Mouse (Mus musculus) frontal cortex, postnatal 14 days (tissue): ENCODE data around the gene Pofut2.
"Not testable (repeated sequence)": the region's sequence is repeated elsewhere in the genome, so short reads cannot be mapped to it uniquely, and the experiment has no call there.

Experiments
- DNase-seq, 2 experiments: peaks; one replicate each; pipeline ENCODE4 v3.0.0; 2022; ENCODE audit warnings: low spot score in 2 of 2

Pofut2 gene

GRCm38 (mm10) chr10:77266281-77266680, 7.3 kb downstream of the Pofut2 start:
- no peak for DNase-seq

DNA sequence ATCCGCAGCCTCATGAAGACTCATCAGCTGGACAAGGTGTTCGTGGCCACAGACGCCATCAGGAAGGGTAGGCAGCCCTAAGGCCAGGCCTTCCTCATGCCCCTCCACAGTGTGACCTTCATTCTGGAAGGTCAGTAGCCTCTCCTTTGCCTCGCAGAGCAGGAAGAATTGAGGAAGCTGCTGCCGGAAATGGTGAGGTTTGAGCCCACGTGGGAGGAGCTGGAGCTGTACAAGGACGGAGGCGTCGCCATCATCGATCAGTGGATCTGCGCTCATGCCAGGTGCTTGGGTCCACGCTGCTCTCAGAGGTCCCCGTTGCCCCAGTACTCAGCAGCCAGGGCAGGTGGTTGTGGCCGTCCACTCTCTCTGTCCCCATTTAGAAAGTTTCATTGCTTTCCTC, 8.0 kb downstream of the Pofut2 start:
- DNase-seq = no peak

DNA sequence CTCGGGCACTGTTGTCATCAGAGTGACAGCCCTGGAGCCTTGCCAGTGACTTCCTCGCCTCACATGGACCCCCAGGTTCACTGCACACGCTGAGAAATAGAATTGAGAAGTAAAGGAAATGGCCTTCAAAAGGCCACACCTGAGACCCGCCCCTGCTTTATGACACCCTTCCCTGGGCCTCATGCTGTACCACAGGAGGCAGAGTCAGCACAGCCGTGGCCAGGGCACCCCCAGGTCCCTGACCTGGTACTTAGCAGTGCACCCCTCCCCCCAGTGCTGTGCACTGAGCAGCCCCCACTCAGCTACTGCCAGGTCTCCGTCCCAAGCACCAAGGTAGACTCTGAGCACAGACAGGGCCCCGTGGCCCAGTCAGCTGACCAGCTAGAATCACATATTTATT, 10.1 kb downstream of the Pofut2 start:
- no peak for DNase-seq

- DNase-seq = no peak
Observed at GRCm38 (mm10) chr10:77272980-77273730, 14.1 kb downstream of the Pofut2 start.

DNA sequence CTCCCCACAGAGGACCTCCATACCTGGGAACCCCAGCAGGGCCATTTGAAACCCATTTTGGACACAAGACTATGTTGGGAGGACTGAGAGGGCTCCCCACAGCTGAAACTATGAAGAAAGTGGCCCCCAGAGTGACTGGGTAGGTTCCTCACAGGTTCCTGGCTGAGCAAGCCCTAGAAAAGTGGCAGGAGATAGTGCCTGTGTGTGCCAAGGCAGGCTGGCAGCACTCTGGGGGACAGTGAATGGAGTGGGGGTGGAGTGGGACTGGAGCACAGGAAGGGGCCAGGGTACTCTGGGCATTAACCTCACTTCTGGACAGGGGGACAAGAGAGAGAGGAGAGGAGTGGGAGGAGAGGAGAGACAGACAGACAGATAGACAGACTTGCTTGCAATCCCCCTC, 14.8 kb downstream of the Pofut2 start:
- DNase-seq = no peak

GRCm38 (mm10) chr10:77282085-77282484, 23.1 kb downstream of the Pofut2 start:
- not testable (repeated sequence) for DNase-seq

DNA sequence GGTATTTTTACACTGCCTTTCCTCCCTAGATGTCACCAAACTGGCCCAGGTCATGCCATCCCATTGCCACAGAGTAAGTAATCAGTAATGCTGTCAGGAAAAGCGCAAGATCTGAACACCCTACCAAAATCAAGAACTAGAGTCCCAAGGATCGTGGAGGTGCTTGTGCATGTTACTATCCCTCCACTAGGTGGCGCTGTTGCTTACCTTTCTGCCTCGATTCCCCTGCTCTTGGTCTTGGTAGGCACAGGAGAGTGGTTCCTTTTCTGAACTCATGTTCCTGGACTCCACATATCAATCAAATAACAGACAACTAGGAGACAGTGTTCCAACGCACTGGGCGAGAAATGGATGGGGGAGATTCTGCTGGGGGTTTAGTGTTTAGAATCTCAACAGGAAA, 23.8 kb downstream of the Pofut2 start:
- peak in 1 of 2 experiments; percentile 76 for DNase-seq

- DNase-seq = no peak
Observed at GRCm38 (mm10) chr10:77284832-77285231, 25.8 kb downstream of the Pofut2 start.

DNA sequence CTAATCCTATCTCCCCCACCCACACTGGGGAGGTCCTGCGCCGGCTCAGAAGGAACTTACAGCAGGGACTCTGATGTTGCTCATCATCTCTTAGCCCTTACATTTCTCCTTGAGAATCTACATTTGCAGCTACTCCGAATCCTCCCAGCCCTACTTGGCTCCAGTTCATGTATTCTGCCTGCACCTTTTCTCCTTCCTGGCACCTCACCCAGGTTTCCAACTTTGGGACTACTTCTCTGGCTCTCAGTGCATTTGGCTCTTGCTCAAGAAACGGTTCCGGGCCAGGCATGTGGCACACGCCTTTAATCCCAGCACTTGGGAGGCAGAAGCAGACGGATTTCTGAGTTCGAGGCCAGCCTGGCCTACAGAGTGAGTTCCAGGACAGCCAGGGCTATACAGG, 28.6 kb downstream of the Pofut2 start:
- DNase-seq = no peak

GRCm38 (mm10) chr10:77288639-77289195, 29.7 kb downstream of the Pofut2 start:
- DNase-seq = no peak

DNA sequence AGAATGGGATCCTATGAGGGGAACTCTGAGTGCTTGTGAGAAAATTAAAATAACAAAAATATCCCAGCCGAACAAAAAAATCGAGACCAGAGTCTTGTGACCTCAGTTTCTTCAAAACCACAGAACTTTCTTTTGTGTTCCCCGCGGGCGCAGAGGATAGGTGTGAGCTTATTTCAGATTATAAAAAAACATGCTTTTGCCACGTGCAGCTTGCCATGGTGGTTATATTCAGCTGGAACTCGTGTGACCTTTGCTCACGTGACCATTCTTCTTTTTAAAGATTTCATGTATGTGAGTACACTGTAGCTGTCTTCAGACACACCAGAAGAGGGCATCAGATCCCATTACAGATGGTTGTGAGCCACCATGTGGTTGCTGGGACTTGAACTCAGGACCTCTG, 30.5 kb downstream of the Pofut2 start:
- DNase-seq = no peak

DNA sequence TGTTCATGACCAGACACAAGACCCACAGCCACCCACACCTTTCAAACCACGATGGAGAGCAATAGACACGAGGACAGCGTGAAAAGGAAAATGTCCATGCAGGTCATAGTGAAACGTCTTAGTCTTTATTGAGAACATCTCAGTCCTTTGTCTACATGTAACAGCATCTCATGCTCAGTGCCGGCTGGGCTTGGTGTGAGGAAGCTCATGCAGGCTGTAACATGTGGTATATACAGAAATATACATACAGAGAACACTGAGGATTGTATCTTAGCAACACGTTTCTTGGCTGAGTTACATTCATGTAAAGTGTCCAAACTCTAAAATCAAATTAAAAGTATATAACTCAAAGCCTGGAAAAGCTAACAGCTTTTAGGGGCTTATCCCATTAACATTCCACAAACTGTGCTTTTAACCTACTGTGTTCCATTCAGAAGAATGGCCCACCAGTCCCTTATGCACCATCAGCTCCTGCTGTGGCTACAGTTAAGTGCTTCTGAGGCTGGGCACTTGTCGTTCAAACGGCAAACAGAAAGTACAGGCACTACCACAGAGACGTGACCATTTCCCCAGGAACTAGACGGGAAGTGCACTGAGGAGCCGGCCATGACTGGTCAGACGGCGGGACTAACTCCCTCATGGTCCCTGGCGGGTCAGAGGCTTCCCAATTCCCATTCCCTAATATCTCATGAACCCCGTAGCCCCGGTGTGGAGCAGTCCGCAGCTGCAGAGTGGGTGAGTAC, 31.8 kb downstream of the Pofut2 start:
- no peak for DNase-seq

DNA sequence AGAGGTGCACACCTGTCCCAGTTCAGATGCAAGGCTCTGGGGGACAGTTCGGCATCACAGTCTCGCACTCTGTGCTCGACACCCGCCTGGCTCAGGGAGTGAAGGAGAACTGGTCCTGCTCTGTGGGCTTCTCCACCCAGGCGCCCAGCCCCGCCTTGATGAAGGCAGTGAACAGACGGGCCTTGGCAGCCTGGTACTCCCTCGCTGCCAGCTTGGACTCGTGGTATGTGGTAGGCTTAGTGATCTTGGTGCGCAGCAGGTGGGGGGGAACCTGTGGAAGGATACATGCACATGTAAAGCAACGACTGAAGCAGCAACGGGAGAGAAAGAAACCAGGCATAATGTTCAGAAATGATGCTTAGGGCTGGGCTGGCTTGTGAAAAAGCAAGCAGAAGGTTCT, 35.7 kb downstream of the Pofut2 start:
- no peak for DNase-seq

- DNase-seq = no peak
Observed at GRCm38 (mm10) chr10:77298621-77299020, 39.6 kb downstream of the Pofut2 start.

- no peak for DNase-seq
Observed at GRCm38 (mm10) chr10:77299194-77299593, 40.2 kb downstream of the Pofut2 start.

DNA sequence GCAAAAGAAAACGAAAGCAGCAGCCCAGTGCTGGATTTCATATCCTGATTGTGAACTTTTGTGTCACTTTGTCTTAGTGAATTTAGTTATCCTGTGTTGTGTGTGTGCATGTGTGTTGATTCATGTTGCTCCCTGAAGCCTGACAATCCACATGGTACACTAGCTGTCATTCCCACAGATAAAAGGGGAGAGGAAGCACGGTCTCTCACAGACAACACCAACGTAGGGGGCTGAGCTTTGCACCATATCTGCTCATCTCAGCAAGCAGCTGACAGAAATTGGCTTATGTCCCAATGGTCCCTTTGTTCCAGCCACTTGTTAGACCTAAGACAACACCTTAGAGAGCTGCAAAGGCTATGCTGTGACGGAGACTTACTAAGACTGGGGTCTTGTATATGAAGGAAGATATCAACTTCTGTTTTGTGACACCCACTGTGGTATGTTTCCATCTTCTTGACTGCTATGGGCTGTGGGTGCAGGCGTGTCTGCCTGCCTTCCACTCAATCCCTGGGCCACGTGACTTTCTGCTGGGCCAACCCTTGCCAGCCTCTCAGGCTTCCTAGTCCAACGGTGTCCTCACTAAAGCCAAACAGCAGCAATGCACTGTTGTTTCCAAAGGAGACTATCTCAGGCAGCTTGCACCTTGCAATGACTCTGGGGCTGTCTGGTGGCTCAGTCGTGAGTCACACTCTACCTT, 41.4 kb downstream of the Pofut2 start:
- no peak for DNase-seq

- DNase-seq = no peak
Observed at GRCm38 (mm10) chr10:77300934-77301297, 41.9 kb downstream of the Pofut2 start.

- DNase-seq = no peak
Observed at GRCm38 (mm10) chr10:77304362-77304761, 45.3 kb downstream of the Pofut2 start.

DNA sequence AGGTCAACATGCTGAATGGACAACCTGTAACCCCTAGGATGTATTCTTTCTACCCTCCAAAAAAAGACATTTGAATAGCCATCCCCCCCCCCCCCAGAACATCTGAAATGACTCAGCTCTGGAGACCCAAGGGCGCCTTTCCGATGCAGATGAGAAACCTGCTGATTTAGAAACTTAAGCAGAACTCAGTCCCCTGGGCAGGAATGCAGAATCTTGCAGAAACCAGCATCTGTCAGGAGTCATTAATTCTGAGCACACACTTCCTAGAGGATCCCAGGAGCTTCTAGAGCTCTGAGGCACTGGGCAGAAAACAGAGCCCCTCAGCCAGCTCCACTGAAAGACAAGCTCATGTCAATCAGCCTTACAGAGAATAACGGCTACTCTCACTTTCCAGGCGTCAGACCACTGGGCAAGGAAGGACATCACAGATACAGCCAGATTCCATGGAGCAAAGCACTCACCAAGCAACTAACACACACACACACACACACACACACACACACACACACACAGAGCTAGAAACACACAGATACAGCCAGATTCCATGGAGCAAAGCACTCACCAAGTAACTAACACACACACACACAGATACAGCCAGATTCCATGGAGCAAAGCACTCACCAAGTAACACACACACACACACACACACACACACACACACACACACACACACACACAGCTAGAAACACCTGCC, 46.0 kb downstream of the Pofut2 start:
- DNase-seq = no peak

DNA sequence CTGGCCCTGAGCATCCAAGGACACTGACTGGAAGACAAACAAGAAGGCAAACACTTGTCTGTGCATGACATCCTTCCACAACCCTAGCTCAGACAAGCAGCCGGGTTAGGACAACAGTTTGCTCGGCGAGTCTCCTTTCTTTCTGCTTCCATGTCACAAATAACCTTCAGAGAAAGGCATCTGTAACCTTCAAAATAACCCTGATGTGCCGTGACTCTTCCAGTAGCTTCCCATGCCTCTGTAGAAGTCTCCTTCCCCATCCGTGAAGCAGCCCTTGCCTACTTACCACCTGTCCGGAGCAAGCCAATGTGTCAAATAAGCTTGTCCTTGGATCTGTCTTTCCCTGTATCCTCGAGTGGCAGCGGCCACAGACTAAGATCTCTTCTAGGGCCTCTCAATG, 46.7 kb downstream of the Pofut2 start:
- no peak for DNase-seq

DNA sequence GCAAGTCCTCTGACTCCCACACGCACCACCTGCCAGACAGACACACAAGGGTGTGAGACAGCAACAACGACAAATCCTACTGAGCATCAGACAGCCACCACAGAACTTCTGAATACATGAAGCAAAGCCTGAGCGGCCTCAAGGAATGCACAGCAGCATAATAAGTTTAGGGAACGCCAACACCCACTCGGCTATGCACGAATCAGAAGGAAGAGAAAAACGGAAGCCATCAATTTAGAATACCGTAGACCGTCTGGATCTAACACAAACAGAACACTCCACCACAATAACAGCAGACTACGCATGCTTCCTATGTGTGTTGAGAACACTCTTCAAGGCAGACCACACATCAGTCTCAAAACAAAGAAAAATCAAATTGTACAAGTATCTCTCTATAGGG, 50.0 kb downstream of the Pofut2 start:
- DNase-seq = no peak

DNA sequence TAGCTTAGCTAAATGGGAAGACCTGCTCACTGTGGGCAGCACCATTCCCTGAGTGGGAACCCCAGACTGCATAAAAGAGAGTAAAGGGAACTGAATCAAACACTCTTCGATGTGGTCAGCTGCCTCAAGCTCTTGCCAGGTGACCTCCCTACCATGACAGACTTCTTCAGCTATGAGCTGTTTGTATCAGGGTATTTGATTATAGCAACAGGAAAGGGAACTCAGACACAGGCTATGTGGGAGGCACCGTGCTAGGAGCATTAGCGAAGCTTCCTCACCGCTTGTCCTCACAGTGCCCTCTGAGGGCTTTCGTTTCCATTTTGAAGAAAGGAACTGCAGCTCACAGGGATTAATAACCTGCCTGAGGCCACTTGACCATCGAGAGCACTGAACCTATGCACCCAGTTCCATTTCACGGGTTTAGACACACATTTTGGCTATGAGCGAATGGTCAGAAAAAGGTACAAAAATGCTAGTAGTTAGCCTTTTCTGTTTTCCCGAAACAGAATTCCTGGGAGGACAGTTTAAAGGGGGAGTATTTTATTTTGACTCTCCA, 55.8 kb downstream of the Pofut2 start:
- DNase-seq = no peak
